Mouse (Mus musculus) cerebellum, adult 2 months (tissue): Measurements from ENCODE around the gene Dhx40. TPM values are rescaled to one million over a fixed set of nuclear protein-coding genes. Genes with fewer than 3 reads are reported as not detected.
A peak's percentile ranks its signal among the peaks of the same experiment; 100 is the strongest.

Source experiments
- DNase-seq, 2 experiments: peaks; one replicate each; pipeline ENCODE4 v3.0.0; 2021
- H3K27ac ChIP-seq: fragments of 200-500 bp; 2 replicates; pipeline ENCODE4 v1.5.1; 2012; ENCODE audit warnings: low read length, control low read depth, inconsistent platforms; ENCODE audit not compliant: insufficient read depth
- H3K27me3 ChIP-seq: fragments of 200-500 bp; 2 replicates; pipeline ENCODE4 v1.6.1; 2012; ENCODE audit warnings: inconsistent platforms, mild to moderate bottlenecking, low read length, moderate library complexity; ENCODE audit not compliant: control insufficient read depth, insufficient read depth
- H3K4me1 ChIP-seq: fragments of 200-500 bp; 2 replicates; pipeline ENCODE4 v1.6.1; 2011; ENCODE audit warnings: low read length; ENCODE audit not compliant: control insufficient read depth, insufficient read depth
- H3K4me3 ChIP-seq: fragments of 200-500 bp; replicated peaks from 2 replicates; pipeline ENCODE3; 2011; ENCODE audit warnings: mild to moderate bottlenecking, low read depth, low read length, control low read depth; ENCODE audit not compliant: insufficient read depth
- CTCF ChIP-seq: fragments of 200-500 bp; IDR thresholded peaks from 2 replicates; pipeline ENCODE4 v1.5.1; 2011; ENCODE audit warnings: low read depth, mild to moderate bottlenecking, control low read depth, low read length, moderate library complexity, borderline replicate concordance; ENCODE audit not compliant: insufficient read depth
- POLR2A ChIP-seq: fragments of 200-500 bp; IDR thresholded peaks from 2 replicates; pipeline ENCODE4 v1.6.1; 2011; ENCODE audit warnings: low read length, control low read depth, borderline replicate concordance; ENCODE audit not compliant: insufficient read depth
- WGBS: fragments of 180-500 bp; shearing (Covaris S2); methylation state at CpG from one replicate; pipeline ENCODE4 v1.1.7; 2018; 5-methylcytosine and 5-hydroxymethylcytosine counted together
- polyA plus RNA-seq: library from polyadenylated mRNA; depleted of rRNA; stranded (reverse); fragments of >200 nt; gene quantifications from 2 replicates; pipeline ENCODE4 v1.2.3, GENCODE M21; 2012; rRNA removed

The Dhx40 gene
- 12.4 and 13.2 TPM in 2 replicates for polyA plus RNA-seq

DNA sequence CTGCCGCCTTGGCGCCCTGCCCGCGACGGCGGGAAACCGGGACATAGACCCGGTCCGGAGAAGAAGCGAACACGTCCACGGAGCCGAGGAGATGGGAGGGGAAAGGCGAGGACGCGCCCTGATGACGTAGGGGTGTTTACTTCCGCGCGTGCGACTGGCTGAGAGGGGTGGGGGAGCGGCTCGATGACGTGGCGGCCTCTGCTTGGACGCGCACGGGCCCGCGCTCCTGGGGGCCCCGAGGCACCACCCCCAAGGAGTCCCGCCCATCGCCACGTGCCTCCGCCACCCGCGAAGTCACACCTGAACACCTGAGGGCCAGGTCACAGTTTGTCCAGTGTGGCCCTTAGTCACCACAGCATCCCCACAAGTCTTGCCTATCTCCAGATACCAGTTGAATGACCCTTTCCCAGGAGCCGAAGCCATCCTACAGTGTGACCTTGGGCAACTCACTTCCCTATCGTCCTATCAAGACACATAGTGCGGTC is at the start of gene Dhx40:
Dhx40 (minus strand) TSS at position 242 of the 485 bp plus-strand sequence.
- 4% methylated on average over 40 of the region's 40 CpGs for WGBS

DNA sequence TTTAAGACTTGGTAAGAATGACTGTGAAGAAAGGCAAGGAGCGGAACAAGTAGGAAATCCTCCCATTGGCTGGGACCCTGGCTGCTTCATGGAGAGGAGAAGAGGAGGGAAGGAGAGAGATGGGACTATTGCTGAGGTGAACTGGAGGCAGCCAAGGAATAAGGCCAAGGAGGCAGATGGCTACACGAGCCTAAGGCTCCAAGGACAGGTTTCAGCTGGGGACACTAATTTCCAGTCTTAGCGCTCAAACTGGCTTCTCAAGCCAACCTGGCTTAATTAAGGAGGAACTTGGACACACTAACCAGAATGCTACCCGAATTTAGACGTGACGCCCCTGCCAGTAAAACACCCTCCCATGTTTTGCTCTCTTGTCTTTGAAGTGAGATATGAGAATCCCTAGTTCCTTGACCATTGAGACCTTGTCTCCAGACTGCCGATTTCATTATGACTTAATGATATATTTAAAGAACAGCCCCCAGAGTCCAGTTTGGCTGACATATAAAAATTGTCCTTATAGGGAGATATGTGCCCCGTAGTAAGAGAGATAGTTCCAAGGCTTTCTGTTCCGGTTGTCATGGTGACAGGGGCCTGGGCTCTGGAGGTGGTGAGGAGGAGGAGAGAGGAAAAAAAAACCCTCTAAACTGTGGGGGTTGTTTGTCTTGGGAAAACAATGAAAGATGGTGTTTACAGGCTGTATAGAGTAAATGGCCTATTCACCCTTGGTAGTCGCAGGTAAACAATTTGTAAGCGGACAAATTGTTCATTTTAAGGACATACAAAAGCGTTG is 48.3 kb upstream of the Dhx40 start:
- H3K27me3 ChIP-seq: no peaks in the 10 kb centered on the region
- peaks cover 17% of the 10 kb centered on the region; the same call in 1 of the 2 replicates for H3K4me1 ChIP-seq
- 44% methylated on average over 12 of the region's 12 CpGs for WGBS
- no peak overlapping the region for H3K4me3 ChIP-seq
- DNase-seq: peak; percentile 62 to 80
- no peak for TF ChIP-seq POLR2A
- no peak for TF ChIP-seq CTCF
- H3K27ac ChIP-seq: no peak overlapping the region; the same call in 1 of the 2 replicates

More for the DNA sequence above, at the start of gene Dhx40:
- Histone ChIP-seq H3K4me3 (peak within 1 kb of the TSS; percentile 68), H3K27me3 (no peaks in the 10 kb centered on the region), H3K27ac (no peak within 1 kb of the TSS), H3K4me1 (no peaks in the 10 kb centered on the region; the same call in 1 of the 2 replicates)
- peak; percentile 90 for DNase-seq
- TF ChIP-seq POLR2A (peak; percentile 65; the same call in 1 of the 2 replicates), CTCF (no peak)

DNA sequence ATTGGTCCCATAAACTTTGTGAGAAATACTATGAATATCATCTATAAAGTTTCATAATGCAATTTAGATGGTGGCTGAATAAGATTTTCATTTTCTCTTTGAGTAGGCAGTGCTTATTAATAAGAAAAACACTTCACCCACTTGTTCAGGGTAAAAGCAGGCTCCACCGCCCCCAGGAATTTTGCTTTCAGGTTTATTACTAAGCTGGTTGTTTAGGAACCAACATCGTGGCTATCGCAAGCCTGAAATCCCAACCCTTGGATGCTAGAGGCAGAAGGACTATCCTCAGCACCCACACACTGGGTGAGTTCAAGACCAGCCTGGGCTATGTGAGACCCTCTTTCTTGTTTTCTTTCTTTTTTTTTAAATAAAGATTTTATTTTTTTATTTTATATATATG is 45.5 kb upstream of the Dhx40 start:
- Histone ChIP-seq H3K4me1 (peaks cover 25% of the 10 kb centered on the region), H3K27ac (peak overlapping the region; percentile 62; the same call in 1 of the 2 replicates), H3K4me3 (no peak overlapping the region), H3K27me3 (no peaks in the 10 kb centered on the region)
- WGBS: 72% methylated on average over 3 of the region's 3 CpGs
- no peak for DNase-seq
- TF ChIP-seq CTCF (no peak), POLR2A (no peak)

- peak; percentile 60 to 81 for DNase-seq
- H3K27ac ChIP-seq: peak overlapping the region; percentile 80; the same call in 1 of the 2 replicates
- no peaks in the 10 kb centered on the region for H3K27me3 ChIP-seq
- H3K4me1 ChIP-seq: peaks cover 25% of the 10 kb centered on the region
- no peak overlapping the region for H3K4me3 ChIP-seq
- WGBS: 9% methylated on average over 13 of the region's 13 CpGs
- TF ChIP-seq CTCF: no peak
- no peak for TF ChIP-seq POLR2A
Observed at GRCm38 (mm10) chr11:86852534-86853054, 45.0 kb upstream of the Dhx40 start.

DNA sequence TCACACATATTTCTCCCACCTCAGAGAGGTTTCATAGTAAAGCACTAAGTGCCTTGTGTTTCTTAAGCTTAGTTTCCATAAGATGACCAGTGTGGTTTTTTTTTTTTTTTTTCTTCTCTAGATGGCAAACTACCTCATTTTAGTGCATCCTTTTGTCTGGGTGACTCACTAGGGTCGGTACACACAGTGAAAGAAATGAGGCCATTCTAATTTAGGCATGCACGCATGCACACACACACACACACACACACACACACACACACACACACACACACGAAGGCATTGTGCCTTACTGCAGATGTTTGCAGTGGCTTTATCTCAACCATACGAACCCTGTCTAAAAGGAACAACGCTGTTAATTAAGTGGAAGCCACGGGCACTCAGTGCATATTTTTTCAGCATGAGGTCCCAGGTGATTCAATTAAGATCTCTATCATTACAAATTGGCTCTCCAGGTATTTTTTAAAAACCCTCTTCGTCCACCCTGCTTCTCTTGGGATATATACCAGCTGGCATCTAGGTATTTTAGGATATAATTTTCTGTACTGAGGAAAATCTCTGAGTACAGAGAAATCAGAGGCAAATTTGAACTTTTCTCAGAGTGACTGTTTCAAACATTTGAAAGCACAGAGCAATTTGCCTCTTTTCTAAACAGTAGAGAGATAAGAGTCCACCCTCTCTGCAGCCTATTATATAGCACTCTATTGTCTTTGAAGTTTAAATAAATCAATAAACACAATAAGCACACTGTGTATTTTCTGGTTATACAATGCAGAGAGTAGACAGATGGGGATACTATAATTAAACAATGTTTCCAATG is 44.4 kb upstream of the Dhx40 start:
- Histone ChIP-seq H3K27me3 (no peaks in the 10 kb centered on the region), H3K27ac (peak overlapping the region; percentile 100), H3K4me3 (peak overlapping the region; percentile 36), H3K4me1 (peaks cover 24% of the 10 kb centered on the region)
- peak in 1 of 2 experiments; percentile 56 for DNase-seq
- TF ChIP-seq CTCF (no peak), POLR2A (no peak)
- 4% methylated on average over 7 of the region's 7 CpGs for whole genome bisulfite sequencing

- no peaks in the 10 kb centered on the region for H3K27me3 ChIP-seq
- WGBS: 6% methylated on average over 7 of the region's 7 CpGs
- H3K27ac ChIP-seq: no peak overlapping the region; the same call in 1 of the 2 replicates
- H3K4me1 ChIP-seq: peaks cover 18% of the 10 kb centered on the region
- DNase-seq: peak; percentile 82 to 94
- H3K4me3 ChIP-seq: no peak overlapping the region
- TF ChIP-seq CTCF (no peak), POLR2A (no peak)
Observed at GRCm38 (mm10) chr11:86851234-86851671, 43.7 kb upstream of the Dhx40 start.

DNA sequence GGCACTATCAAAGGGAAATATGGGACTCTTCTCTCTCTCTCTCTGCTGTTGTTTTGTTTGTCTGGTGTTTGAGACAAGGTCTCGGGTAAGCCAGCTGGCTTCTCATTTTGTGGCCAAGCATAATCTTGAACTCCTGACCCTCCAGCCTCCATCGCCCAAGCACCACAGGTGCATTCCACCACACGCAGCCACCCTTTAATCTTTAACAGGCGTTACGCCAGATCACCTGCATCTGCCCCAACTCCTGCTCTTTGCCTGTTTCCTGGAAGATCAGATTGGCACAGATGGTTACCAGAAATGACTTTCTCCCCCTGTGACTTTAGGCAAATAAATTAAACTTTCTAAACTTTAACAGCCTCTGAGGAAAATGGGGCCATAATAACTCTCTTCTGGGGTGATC is 36.3 kb upstream of the Dhx40 start:
- TF ChIP-seq CTCF: no peak
- no peak for TF ChIP-seq POLR2A
- H3K27ac ChIP-seq: no peak overlapping the region
- DNase-seq: no peak
- H3K4me1 ChIP-seq: peaks cover 4% of the 10 kb centered on the region; the same call in 1 of the 2 replicates
- no peak overlapping the region for H3K4me3 ChIP-seq
- no peaks in the 10 kb centered on the region for H3K27me3 ChIP-seq
- WGBS: 58% methylated on average over 5 of the region's 5 CpGs
